Mouse (Mus musculus): ENCODE data around the gene Gm10959.

DNA sequence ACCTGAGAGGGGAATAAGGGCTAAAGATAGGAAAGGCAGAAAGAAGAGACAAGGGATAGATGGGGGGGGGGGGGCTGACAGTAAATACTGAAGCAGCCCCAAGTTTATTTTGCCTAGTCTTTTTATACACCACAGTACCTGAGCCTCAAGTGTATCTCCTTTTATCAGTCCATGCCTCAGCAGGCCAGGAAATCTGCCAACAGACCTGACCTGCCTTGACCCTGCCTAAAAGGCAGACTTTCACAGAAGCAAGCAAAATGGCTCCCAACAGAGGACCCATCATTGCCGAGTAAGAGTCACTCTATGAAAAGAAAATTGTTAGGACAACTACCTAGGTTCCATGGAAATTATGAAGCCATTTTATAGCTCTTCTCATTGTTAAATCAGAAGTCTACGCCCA is 11.3 kb downstream of the Gm10959 start:
- no peak for TF ChIP-seq CTCF (IDR thresholded peaks at IDR 0.05; ENCODE audit: low read depth)
- no peak for TF ChIP-seq EP300 (IDR thresholded peaks at IDR 0.05; ENCODE audit: low read depth)
